In genomic region chr3:96867863-96868262, GRCm38 (mm10) we compare ENCODE assay signal across 41 mouse cellular contexts. TPM values are rescaled to one million over a fixed set of nuclear protein-coding genes. Genes with fewer than 3 reads are reported as not detected.
"Had no signal": no experiment of that assay in that cellular context is flagged by ENCODE, and none has a peak within 500 bp of the region (broad histone marks: within the 10 kb centered on the region; RNA-seq: fewer than 3 reads in every experiment).

No protein-coding gene starts in this region.

- H3K27ac ChIP-seq: heart, embryonic 10.5 days; hindbrain, embryonic 13.5 days; hindbrain, embryonic 15.5 days; hindbrain, postnatal 0 days; kidney, postnatal 0 days; limb, embryonic 12.5 days; liver, embryonic 12.5 days had no signal

- H3K4me3 ChIP-seq: heart, embryonic 10.5 days; heart, embryonic 12.5 days; hindbrain, embryonic 13.5 days; hindbrain, embryonic 15.5 days; limb, embryonic 12.5 days; liver, embryonic 12.5 days had no signal

- DNase-seq: forebrain, postnatal 0 days; gastrocnemius, postnatal 14 days; heart, adult 18-20 months; heart, postnatal 10 days; kidney, adult 2 months; kidney, adult 9 months; kidney, postnatal 14 days; kidney, postnatal 36 days; layer of hippocampus, adult 9-11 months; layer of hippocampus, postnatal 36 days; left cerebral cortex, postnatal 4 days had no signal

- H3K9ac ChIP-seq: forebrain, postnatal 0 days; heart, embryonic 12.5 days; hindbrain, embryonic 13.5 days; hindbrain, embryonic 15.5 days; limb, embryonic 12.5 days; liver, embryonic 12.5 days had no signal

- H3K4me1 ChIP-seq: heart, embryonic 10.5 days; heart, embryonic 12.5 days; hindbrain, embryonic 13.5 days; hindbrain, embryonic 15.5 days; limb, embryonic 12.5 days; liver, embryonic 12.5 days had no signal

- H3K9me3 ChIP-seq: heart, embryonic 10.5 days; heart, embryonic 12.5 days; hindbrain, embryonic 13.5 days; hindbrain, embryonic 15.5 days; limb, embryonic 12.5 days; liver, embryonic 12.5 days had no signal

- ATAC-seq: forebrain, postnatal 0 days; hindbrain, postnatal 0 days; intestine, embryonic 16.5 days; liver, embryonic 12.5 days had no signal

- H3K4me2 ChIP-seq: heart, embryonic 12.5 days; hindbrain, embryonic 13.5 days; hindbrain, embryonic 15.5 days; limb, embryonic 12.5 days; liver, embryonic 12.5 days had no signal

- H3K27me3 ChIP-seq: heart, embryonic 12.5 days; hindbrain, embryonic 13.5 days; hindbrain, embryonic 15.5 days; limb, embryonic 12.5 days; liver, embryonic 12.5 days had no signal

RNA-seq across cellular contexts. Expression of gene Gja5, which starts 36.6 kb away (rescaled TPM):
- total RNA-seq: hematopoietic stem cell, adult 5-6 weeks had no signal

RNA-seq across cellular contexts. Expression of gene Cd160, which starts 38.7 kb away (rescaled TPM):
- total RNA-seq: forebrain, postnatal 0 days; gastrocnemius, adult 18-20 months; gastrocnemius, adult 8-10 months; gastrocnemius, postnatal 14 days; gastrocnemius, postnatal 36 days; heart, adult 18-20 months; heart, adult 8-10 months; heart, postnatal 10 days; heart, postnatal 25 days; hindbrain, postnatal 0 days; layer of hippocampus, adult 18-20 months; layer of hippocampus, adult 8-10 months; layer of hippocampus, postnatal 14 days; layer of hippocampus, postnatal 36 days; left cerebral cortex, adult 18-20 months; left cerebral cortex, adult 8-10 months; left cerebral cortex, postnatal 10 days; left cerebral cortex, postnatal 25 days; left cerebral cortex, postnatal 4 days had no signal
- polyA plus RNA-seq: heart, embryonic 12.5 days; heart, embryonic 14.5 days had no signal

RNA-seq across cellular contexts. Expression of gene Pdzk1, which starts 38.8 kb away (rescaled TPM):
- total RNA-seq: forebrain, postnatal 0 days; gastrocnemius, adult 8-10 months; gastrocnemius, postnatal 14 days; gastrocnemius, postnatal 36 days; heart, adult 18-20 months; heart, adult 8-10 months; heart, postnatal 25 days; left cerebral cortex, postnatal 10 days; left cerebral cortex, postnatal 4 days had no signal
- polyA plus RNA-seq: heart, embryonic 14.5 days; hindbrain, embryonic 11.5 days; hindbrain, embryonic 13.5 days; limb, embryonic 12.5 days had no signal

RNA-seq across cellular contexts. Expression of gene Gja8, which starts 58.0 kb away (rescaled TPM):
- total RNA-seq: forebrain, postnatal 0 days; gastrocnemius, adult 18-20 months; gastrocnemius, adult 8-10 months; gastrocnemius, postnatal 14 days; gastrocnemius, postnatal 36 days; heart, adult 18-20 months; heart, postnatal 10 days; hematopoietic stem cell, adult 5-6 weeks; hindbrain, postnatal 0 days; layer of hippocampus, adult 18-20 months; layer of hippocampus, adult 8-10 months; layer of hippocampus, postnatal 14 days; layer of hippocampus, postnatal 36 days; left cerebral cortex, adult 18-20 months; left cerebral cortex, adult 8-10 months; left cerebral cortex, postnatal 10 days; left cerebral cortex, postnatal 25 days; left cerebral cortex, postnatal 4 days; liver, adult 2 months had no signal
- polyA plus RNA-seq: gonadal fat pad, adult 2 months; heart, embryonic 10.5 days; heart, embryonic 12.5 days; heart, embryonic 16.5 days; hindbrain, embryonic 11.5 days; hindbrain, embryonic 15.5 days; intestine, embryonic 14.5 days; kidney, adult 2 months; large intestine, adult 2 months; limb, embryonic 12.5 days; limb, embryonic 14.5 days; liver, adult 2 months; liver, embryonic 12.5 days had no signal
